Mouse (Mus musculus) limb, embryonic 14.5 days (tissue): ENCODE data around the gene Acsl6. TPM values are rescaled to one million over a fixed set of nuclear protein-coding genes. Genes with fewer than 3 reads are reported as not detected.

Source experiments
- ATAC-seq: fragments of 200-750 bp; cut with Nextera tagmentation; 2 replicates; pipeline ENCODE4 v1.8.0; 2017; ENCODE audit warnings: low read depth, moderate number of reproducible peaks, moderate TSS enrichment; ENCODE audit not compliant: low FRiP score
- DNase-seq: peaks from one replicate; pipeline ENCODE4 v3.0.0-alpha.2; 2015; ENCODE audit warnings: low spot score
- H3K27ac ChIP-seq: fragments of 300-500 bp; sonication (generic); replicated peaks from 2 replicates; pipeline ENCODE4 v1.5.1; 2014; ENCODE audit warnings: low read depth, mild to moderate bottlenecking, low read length, moderate library complexity, mixed read lengths
- H3K27me3 ChIP-seq: fragments of 300-500 bp; sonication (generic); 2 replicates; pipeline ENCODE4 v1.6.1; 2014; ENCODE audit warnings: low read length, mixed read lengths; ENCODE audit not compliant: control insufficient read depth, insufficient read depth
- H3K36me3 ChIP-seq: fragments of 300-500 bp; sonication (generic); 2 replicates; pipeline ENCODE4 v1.6.1; 2014; ENCODE audit warnings: mild to moderate bottlenecking, low read length, moderate library complexity, mixed read lengths; ENCODE audit not compliant: control insufficient read depth, insufficient read depth
- H3K4me1 ChIP-seq: fragments of 300-500 bp; sonication (generic); 2 replicates; pipeline ENCODE4 v1.6.1; 2014; ENCODE audit warnings: antibody characterized with exemption, low read length, mixed read lengths; ENCODE audit not compliant: control insufficient read depth, insufficient read depth
- H3K4me2 ChIP-seq: fragments of 300-500 bp; sonication (generic); replicated peaks from 2 replicates; pipeline ENCODE4 v1.6.1; 2014; ENCODE audit warnings: low read depth, mild to moderate bottlenecking, low read length, moderate library complexity; ENCODE audit not compliant: severe bottlenecking
- H3K4me3 ChIP-seq: fragments of 300-500 bp; sonication (generic); replicated peaks from 2 replicates; pipeline ENCODE4 v1.5.1; 2014; ENCODE audit warnings: low read length
- H3K9ac ChIP-seq: fragments of 300-500 bp; sonication (generic); 2 replicates; pipeline ENCODE4 v1.6.1; 2014; ENCODE audit warnings: mild to moderate bottlenecking, low read depth, low read length, moderate library complexity; ENCODE audit not compliant: severe bottlenecking
- H3K9me3 ChIP-seq: fragments of 300-500 bp; sonication (generic); 2 replicates; pipeline ENCODE4 v1.6.1; 2016; ENCODE audit warnings: low read length; ENCODE audit not compliant: control insufficient read depth
- POLR2A ChIP-seq: fragments of 200-500 bp; IDR thresholded peaks from 2 replicates; pipeline ENCODE4 v1.8.0; 2012; ENCODE audit warnings: inconsistent platforms, mild to moderate bottlenecking, moderate library complexity, borderline replicate concordance; ENCODE audit not compliant: insufficient read depth, insufficient read length; ENCODE audit errors: extremely low read depth
- WGBS: fragments of 180-500 bp; shearing (Covaris S2); extraction: QIAGEN DNeasy Blood & Tissue Kit; methylation state at CpG from one replicate; pipeline ENCODE4 v1.1.7; 2014; 5-methylcytosine and 5-hydroxymethylcytosine counted together
- polyA plus RNA-seq, 2 experiments: library from polyadenylated mRNA; depleted of rRNA in 1 of 2; stranded (reverse) in 1 of 2; unstranded in 1 of 2; fragments of >200 nt; fragmentation: Nextera tagmentation in 1 of 2; extraction: Ambion mirVana in 1 of 2; gene quantifications; 2 replicates each; pipeline versions ENCODE4 v1.2.1 to v1.2.3; 2012 to 2014

Acsl6 gene
- polyA plus RNA-seq, 2 experiments = 0.47 to 0.91 TPM

- H3K27me3 ChIP-seq = no peaks in the 10 kb centered on the region
- H3K27ac ChIP-seq = no peak overlapping the region
- H3K36me3 ChIP-seq = no peaks in the 10 kb centered on the region
- no peak overlapping the region for H3K9ac ChIP-seq
- DNase-seq (no peak), ATAC-seq (no peak)
- TF ChIP-seq POLR2A = no peak
- 83% methylated on average over 5 of the region's 5 CpGs for WGBS
- no peak overlapping the region for H3K4me2 ChIP-seq
- no peaks in the 10 kb centered on the region for H3K9me3 ChIP-seq
- peaks cover 4% of the 10 kb centered on the region for H3K4me1 ChIP-seq
- H3K4me3 ChIP-seq = no peak overlapping the region
Observed at GRCm38 (mm10) chr11:54315336-54315735, 11.7 kb downstream of the Acsl6 start.

DNA sequence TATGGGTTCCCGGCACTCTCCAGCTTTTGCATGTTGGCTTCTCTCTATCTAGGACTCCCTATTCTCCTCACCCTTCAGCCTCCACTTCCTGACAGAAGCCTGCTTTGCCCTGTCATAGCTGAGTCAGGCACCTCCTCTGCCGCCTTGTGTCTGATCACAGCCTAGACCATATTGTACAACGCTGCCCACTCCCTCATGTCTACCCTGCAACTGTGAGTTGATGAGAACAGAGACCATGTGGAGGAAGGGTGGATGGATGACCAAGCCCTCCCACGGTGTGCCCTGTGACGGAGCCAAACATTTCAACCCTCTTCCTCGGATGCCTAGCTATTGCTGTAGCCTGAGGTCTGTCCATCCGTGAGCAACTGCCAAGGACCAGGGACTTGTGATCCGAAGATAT, 13.8 kb downstream of the Acsl6 start:
- H3K27me3 ChIP-seq = no peaks in the 10 kb centered on the region
- no peak overlapping the region for H3K4me2 ChIP-seq
- TF ChIP-seq POLR2A = no peak
- no peak overlapping the region for H3K4me3 ChIP-seq
- H3K9me3 ChIP-seq = no peaks in the 10 kb centered on the region
- DNase-seq = no peak
- no peak overlapping the region for H3K9ac ChIP-seq
- no peak overlapping the region for H3K27ac ChIP-seq
- no peak for ATAC-seq
- no peaks in the 10 kb centered on the region for H3K36me3 ChIP-seq
- 89% methylated on average over 8 of the region's 8 CpGs for WGBS
- H3K4me1 ChIP-seq = peaks cover 4% of the 10 kb centered on the region; the same call in 1 of the 2 replicates

DNA sequence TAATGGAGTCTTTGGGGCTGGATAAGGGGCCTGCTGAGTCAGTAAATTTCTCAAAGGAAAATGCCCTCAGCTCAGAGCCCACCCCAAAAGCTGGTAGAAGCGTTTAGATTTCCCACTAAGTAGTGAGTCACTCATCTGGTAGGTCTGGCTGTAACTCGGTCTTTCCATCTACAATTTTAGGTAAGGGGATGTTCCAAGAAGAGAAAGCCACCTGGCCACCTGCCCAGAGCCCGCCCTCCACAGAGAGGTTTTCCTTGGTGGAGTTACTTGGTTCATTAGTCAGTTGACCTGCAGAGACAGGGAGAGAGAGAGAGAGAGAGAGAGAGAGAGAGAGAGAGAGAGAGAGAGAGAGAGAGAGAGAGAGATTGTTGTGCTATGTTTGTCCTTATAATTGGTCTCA, 14.2 kb downstream of the Acsl6 start:
- Histone ChIP-seq H3K9me3 (no peaks in the 10 kb centered on the region), H3K27me3 (no peaks in the 10 kb centered on the region), H3K9ac (no peak overlapping the region), H3K4me3 (no peak overlapping the region), H3K36me3 (no peaks in the 10 kb centered on the region), H3K27ac (no peak overlapping the region), H3K4me1 (peaks cover 4% of the 10 kb centered on the region; the same call in 1 of the 2 replicates), H3K4me2 (no peak overlapping the region)
- ATAC-seq (no peak), DNase-seq (no peak)
- no peak for TF ChIP-seq POLR2A
- 80% methylated on average over 3 of the region's 3 CpGs for WGBS

GRCm38 (mm10) chr11:54321802-54322532, 18.4 kb downstream of the Acsl6 start:
- H3K4me3 ChIP-seq = no peak overlapping the region
- 70% methylated on average over 5 of the region's 5 CpGs for WGBS
- H3K4me1 ChIP-seq = no peaks in the 10 kb centered on the region
- TF ChIP-seq POLR2A = no peak
- no peak overlapping the region for H3K9ac ChIP-seq
- DNase-seq (no peak), ATAC-seq (no peak)
- no peak overlapping the region for H3K4me2 ChIP-seq
- no peaks in the 10 kb centered on the region for H3K36me3 ChIP-seq
- no peak overlapping the region for H3K27ac ChIP-seq
- H3K27me3 ChIP-seq = no peaks in the 10 kb centered on the region
- no peaks in the 10 kb centered on the region for H3K9me3 ChIP-seq

DNA sequence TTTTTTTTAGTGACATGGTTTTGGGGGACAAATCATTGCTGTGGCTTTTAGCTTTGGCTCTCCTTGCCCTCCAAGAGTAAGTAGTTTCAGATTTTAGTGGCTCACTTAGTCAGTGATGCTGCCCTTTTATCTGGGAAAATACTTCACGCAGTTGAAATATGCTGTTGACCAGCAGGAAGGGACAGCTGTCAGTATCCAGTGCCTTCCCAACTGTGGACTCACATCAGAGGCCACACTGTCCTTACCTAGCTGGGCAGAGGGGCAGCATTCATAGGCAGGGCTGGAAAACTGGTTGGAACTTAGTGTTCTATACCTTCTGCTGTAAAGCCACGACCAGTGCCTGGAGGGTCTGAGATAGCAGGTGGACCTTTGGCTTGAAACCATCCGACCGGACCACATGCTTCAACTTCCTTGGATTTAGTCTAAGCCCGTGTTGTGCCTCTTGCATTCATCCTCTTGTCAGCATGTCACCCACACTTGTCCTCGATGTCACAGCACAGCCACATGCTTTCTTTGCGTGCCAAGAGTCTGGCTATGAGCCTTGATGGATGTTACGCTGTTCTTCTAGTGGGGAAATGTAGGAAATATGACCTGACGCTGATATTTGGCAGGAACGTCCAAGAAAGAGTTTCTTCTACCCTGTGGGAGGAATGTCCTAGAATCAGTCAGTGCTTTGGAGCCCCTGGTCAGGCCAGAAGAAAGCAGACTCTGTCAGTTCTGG, 28.0 kb downstream of the Acsl6 start:
- Histone ChIP-seq H3K4me2 (no peak overlapping the region), H3K4me1 (no peaks in the 10 kb centered on the region), H3K27ac (no peak overlapping the region), H3K27me3 (no peaks in the 10 kb centered on the region), H3K36me3 (no peaks in the 10 kb centered on the region), H3K4me3 (no peak overlapping the region), H3K9me3 (no peaks in the 10 kb centered on the region), H3K9ac (no peak overlapping the region)
- DNase-seq (no peak), ATAC-seq (no peak)
- WGBS = 79% methylated on average over 10 of the region's 10 CpGs
- no peak for TF ChIP-seq POLR2A
